Mouse (Mus musculus) small intestine, adult 2 months (tissue): ENCODE results near the gene Sla2.

ENCODE experiments used
- CTCF ChIP-seq: fragments of 200-500 bp; IDR thresholded peaks from 2 replicates; pipeline ENCODE4 v1.5.1; 2012; ENCODE audit warnings: low read depth, mild to moderate bottlenecking, control low read depth, inconsistent platforms, low read length, moderate library complexity, mixed read lengths; ENCODE audit not compliant: insufficient replicate concordance, insufficient read length; ENCODE audit errors: extremely low read depth
- POLR2A ChIP-seq: fragments of 200-500 bp; IDR thresholded peaks from 2 replicates; pipeline ENCODE4 v1.6.1; 2012; ENCODE audit warnings: low read depth, mild to moderate bottlenecking, control low read depth, inconsistent platforms, low read length, moderate library complexity

- TF ChIP-seq POLR2A (no peak), CTCF (no peak)
Measured at GRCm38 (mm10) chr2:156857385-156857791, 29.6 kb downstream of the Sla2 start.
